Mouse (Mus musculus) heart, postnatal 0 days (tissue): ENCODE measurements around the gene Drg1. TPM values are rescaled to one million over a fixed set of nuclear protein-coding genes. Genes with fewer than 3 reads are reported as not detected.

ENCODE experiments used
- ATAC-seq: fragments of 200-750 bp; cut with Nextera tagmentation; 2 replicates; pipeline ENCODE4 v1.8.0; 2017; ENCODE audit warnings: low read depth, moderate number of reproducible peaks, moderate library complexity; ENCODE audit not compliant: insufficient read depth
- DNase-seq: peaks from one replicate; pipeline ENCODE4 v3.0.0-alpha.2; 2016; ENCODE audit warnings: low spot score
- H3K27ac ChIP-seq: fragments of 300-500 bp; sonication (generic); 2 replicates; pipeline ENCODE4 v1.5.1; 2014; ENCODE audit warnings: low read depth, mild to moderate bottlenecking
- H3K27me3 ChIP-seq: fragments of 300-500 bp; sonication (generic); 2 replicates; pipeline ENCODE4 v1.6.1; 2014; ENCODE audit warnings: low read length, mixed read lengths; ENCODE audit not compliant: control insufficient read depth, insufficient read depth
- H3K36me3 ChIP-seq: fragments of 300-500 bp; sonication (generic); replicated peaks from 2 replicates; pipeline ENCODE4 v1.6.1; 2014; ENCODE audit warnings: low read length, mixed read lengths; ENCODE audit not compliant: control insufficient read depth, insufficient read depth
- H3K4me1 ChIP-seq: fragments of 300-500 bp; sonication (generic); 2 replicates; pipeline ENCODE4 v1.6.1; 2014; ENCODE audit warnings: antibody characterized with exemption; ENCODE audit not compliant: control insufficient read depth, insufficient read depth
- H3K4me2 ChIP-seq: fragments of 300-500 bp; sonication (generic); 2 replicates; pipeline ENCODE4 v1.6.1; 2014; ENCODE audit warnings: low read depth, mild to moderate bottlenecking, low read length, moderate library complexity
- H3K4me3 ChIP-seq: fragments of 300-500 bp; sonication (generic); 2 replicates; pipeline ENCODE4 v1.5.1; 2014; ENCODE audit warnings: low read depth, low read length
- H3K9ac ChIP-seq: fragments of 300-500 bp; sonication (generic); replicated peaks from 2 replicates; pipeline ENCODE4 v1.6.1; 2014; ENCODE audit warnings: low read depth, low read length, mixed read lengths
- H3K9me3 ChIP-seq: fragments of 300-500 bp; sonication (generic); replicated peaks from 2 replicates; pipeline ENCODE4 v1.6.1; 2016; ENCODE audit warnings: low read length; ENCODE audit not compliant: control insufficient read depth
- CTCF ChIP-seq: IDR thresholded peaks from 2 replicates; pipeline ENCODE4 v1.5.1; 2016; ENCODE audit warnings: antibody characterized with exemption, control low read depth, low read depth
- EP300 ChIP-seq: IDR thresholded peaks from 2 replicates; pipeline ENCODE4 v1.6.1; 2016; ENCODE audit warnings: antibody characterized with exemption, low read depth
- WGBS: fragments of 180-500 bp; shearing (Covaris S2); extraction: QIAGEN DNeasy Blood & Tissue Kit; methylation state at CpG from one replicate; pipeline ENCODE4 v1.1.7; 2014; 5-methylcytosine and 5-hydroxymethylcytosine counted together
- polyA plus RNA-seq: library from polyadenylated mRNA; unstranded; fragments of >200 nt; fragmentation: Nextera tagmentation; extraction: Ambion mirVana; gene quantifications from 2 replicates; pipeline ENCODE4 v1.2.1, GENCODE M21; 2015
- total RNA-seq: library from RNA; depleted of rRNA; stranded (reverse); fragments of >200 nt; gene quantifications from 2 replicates; pipeline ENCODE4 v1.2.3, GENCODE M21; 2014; ENCODE audit warnings: low replicate concordance

The Drg1 gene
- total and polyA plus RNA-seq, 2 experiments from 2014 or later: 55.1 to 128 TPM

DNA sequence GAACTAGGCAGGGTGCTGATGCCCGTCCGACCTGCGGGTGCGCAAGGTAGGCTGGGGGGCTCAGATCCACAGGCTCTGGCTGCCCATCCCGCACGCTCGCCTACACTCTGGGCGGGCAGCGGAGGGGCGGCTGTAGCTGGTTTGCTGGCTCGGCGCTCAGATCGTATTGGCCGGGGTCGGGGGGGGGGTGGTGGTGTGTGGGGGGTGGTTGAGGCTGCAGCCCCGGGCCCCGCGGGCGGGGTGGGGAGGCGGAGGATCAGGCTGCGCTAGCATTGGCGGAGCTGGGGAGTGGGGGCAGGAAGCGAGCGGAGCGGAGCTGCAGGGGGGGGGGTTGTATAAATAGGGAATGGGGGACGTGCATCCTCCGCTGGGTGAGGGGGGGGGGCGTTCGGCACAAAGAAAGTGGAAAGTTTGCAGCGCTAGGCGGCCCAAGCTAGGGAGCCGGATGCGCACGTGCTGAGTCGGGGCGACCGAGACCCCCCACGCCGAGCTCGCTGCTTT, 23.1 kb upstream of the Drg1 start:
- H3K4me1 ChIP-seq: peaks cover 33% of the 10 kb centered on the region
- no peak for TF ChIP-seq CTCF
- no peak for TF ChIP-seq EP300

DNA sequence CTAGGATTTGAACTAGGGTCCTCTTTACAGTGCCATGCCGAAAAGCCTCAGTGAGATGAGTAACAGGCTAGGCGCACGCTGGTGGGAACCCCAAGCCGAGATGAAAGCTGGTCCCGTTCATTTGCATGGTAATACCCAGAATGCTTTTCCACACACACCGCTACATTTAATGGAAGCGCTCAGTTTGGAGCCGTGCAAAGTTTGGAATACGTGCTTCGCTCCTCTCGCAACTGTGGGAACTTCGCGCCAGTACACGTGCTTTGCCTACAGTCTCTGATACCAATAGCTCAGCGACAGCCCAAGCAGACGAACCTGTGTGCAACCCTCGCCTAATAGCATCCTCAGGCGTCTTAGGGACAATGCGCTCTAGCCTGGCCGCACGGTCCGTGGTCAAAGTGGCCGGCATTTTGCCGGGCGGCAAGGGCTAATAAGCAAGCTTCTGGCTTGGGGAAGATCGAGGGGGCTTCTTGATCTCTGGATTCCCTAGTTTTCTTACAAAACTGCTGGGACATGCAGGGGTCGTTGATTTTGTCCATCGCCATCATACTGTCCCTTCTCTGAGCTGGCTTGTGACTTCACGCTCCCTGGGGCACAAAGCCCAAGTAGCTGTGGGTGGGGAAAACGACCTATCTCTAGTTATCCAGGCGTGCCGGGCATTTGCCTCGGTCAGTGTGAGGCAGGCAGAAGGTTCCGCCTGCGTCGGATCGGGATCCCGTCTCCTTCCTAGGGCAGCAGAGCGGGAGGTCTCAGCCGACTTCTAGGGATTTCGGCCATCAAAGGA, 22.5 kb upstream of the Drg1 start, which contains the start of gene Patz1:
Gene Patz1 (plus strand): TSS at position 354 of the 781 bp plus-strand sequence.
- DNase-seq (peak; percentile 44), ATAC-seq (peak; percentile 21)
- peaks cover 32% of the 10 kb centered on the region for H3K4me1 ChIP-seq
- under 1% methylated on average over 41 of the region's 41 CpGs for WGBS
- H3K9ac ChIP-seq: peak within 1 kb of the TSS; percentile 69
- TF ChIP-seq CTCF (no peak), EP300 (no peak)
- H3K27me3 ChIP-seq: no peaks in the 10 kb centered on the region
- peaks cover 8% of the 10 kb centered on the region; the same call in 1 of the 2 replicates for H3K36me3 ChIP-seq
- H3K27ac ChIP-seq: peak within 1 kb of the TSS; percentile 98
- H3K4me3 ChIP-seq: peak within 1 kb of the TSS; percentile 68
- no peaks in the 10 kb centered on the region for H3K9me3 ChIP-seq
- H3K4me2 ChIP-seq: peak within 1 kb of the TSS; percentile 97

More for the DNA sequence above, 23.1 kb upstream of the Drg1 start:
- Histone ChIP-seq H3K27me3 (no peaks in the 10 kb centered on the region), H3K4me2 (peak overlapping the region; percentile 97), H3K9me3 (no peaks in the 10 kb centered on the region), H3K27ac (peak overlapping the region; percentile 98), H3K36me3 (peaks cover 14% of the 10 kb centered on the region), H3K9ac (peak overlapping the region; percentile 69), H3K4me3 (peak overlapping the region; percentile 68)
- DNase-seq (peak; percentile 85), ATAC-seq (peak; percentile 80)
- WGBS: 0% methylated on average over 17 of the region's 40 CpGs

DNA sequence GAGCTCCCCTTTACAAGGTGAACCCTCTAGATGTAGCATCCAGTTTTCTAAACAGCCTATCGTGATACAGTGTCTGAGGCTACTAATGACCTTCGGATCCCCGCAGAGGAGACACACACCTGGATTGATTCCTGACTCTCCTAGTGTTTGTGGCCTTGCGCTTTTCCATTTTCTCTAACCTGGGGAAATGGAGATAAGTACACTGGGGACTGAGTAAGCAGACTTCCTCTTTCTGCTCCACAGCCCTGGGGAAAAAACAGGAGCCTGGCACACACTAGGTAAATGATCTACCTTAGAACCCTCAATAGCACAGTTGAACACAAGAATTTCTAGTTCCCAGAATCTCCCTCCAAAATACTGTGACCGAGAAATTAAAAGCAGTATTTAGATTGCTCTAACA, 21.7 kb upstream of the Drg1 start:
- DNase-seq: no peak
- WGBS: 71% methylated on average over 5 of the region's 5 CpGs
- H3K4me3 ChIP-seq: no peak overlapping the region
- no peaks in the 10 kb centered on the region for H3K36me3 ChIP-seq
- ATAC-seq: no peak
- no peaks in the 10 kb centered on the region for H3K27me3 ChIP-seq
- peak overlapping the region; percentile 97 for H3K4me2 ChIP-seq
- TF ChIP-seq EP300: no peak
- TF ChIP-seq CTCF: no peak
- H3K27ac ChIP-seq: peak overlapping the region; percentile 98; the same call in 1 of the 2 replicates
- peak overlapping the region; percentile 69; the same call in 1 of the 2 replicates for H3K9ac ChIP-seq
- H3K4me1 ChIP-seq: peaks cover 24% of the 10 kb centered on the region
- no peaks in the 10 kb centered on the region for H3K9me3 ChIP-seq

DNA sequence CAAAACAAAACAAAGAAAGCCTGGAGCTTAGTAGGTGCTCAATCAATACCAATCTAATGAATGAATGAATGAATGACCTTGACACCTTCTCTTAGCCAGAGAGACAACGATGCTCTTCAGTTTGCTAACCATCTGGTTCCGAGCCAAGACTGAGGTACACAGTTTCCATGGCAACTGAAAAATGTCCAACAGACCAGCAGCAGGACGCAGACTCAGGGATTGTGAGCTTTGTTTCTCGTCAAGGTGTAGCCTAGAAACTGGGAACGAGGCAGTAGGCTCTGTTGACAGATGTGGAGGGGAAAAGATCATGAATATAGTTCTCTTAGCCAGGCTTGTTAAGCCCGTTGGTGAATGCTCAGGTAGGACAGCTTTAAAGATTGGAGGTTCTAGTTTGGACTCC, 20.9 kb upstream of the Drg1 start:
- no peaks in the 10 kb centered on the region for H3K27me3 ChIP-seq
- H3K9ac ChIP-seq: no peak overlapping the region
- no peak overlapping the region for H3K4me2 ChIP-seq
- DNase-seq: no peak
- ATAC-seq: no peak
- TF ChIP-seq EP300 (no peak), CTCF (no peak)
- WGBS: 63% methylated on average over 6 of the region's 6 CpGs
- H3K4me1 ChIP-seq: peaks cover 16% of the 10 kb centered on the region
- no peak overlapping the region for H3K4me3 ChIP-seq
- no peak overlapping the region for H3K27ac ChIP-seq
- no peaks in the 10 kb centered on the region for H3K9me3 ChIP-seq
- H3K36me3 ChIP-seq: no peaks in the 10 kb centered on the region

DNA sequence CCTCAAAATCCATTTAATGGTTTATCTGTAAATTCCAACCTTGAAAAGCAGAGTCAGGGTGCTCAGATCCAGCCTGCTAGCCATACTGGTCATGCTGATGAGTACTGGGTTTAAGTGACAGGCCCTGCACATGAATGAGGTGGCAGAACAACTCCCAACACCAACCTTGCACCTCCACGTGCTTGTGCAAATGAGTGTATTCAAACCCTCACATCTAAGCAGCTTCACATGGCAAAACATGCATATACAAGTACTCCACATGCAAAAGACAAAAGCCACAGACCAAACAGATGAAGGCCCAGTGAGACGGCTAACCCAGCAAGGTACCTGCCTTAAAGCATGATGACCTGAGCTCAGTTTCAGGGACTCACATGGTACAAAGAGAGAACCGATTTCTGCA, 19.7 kb upstream of the Drg1 start:
- no peak for ATAC-seq
- no peak overlapping the region for H3K27ac ChIP-seq
- H3K4me1 ChIP-seq: peaks cover 5% of the 10 kb centered on the region
- TF ChIP-seq CTCF (no peak), EP300 (no peak)
- H3K36me3 ChIP-seq: no peaks in the 10 kb centered on the region
- no peak overlapping the region for H3K9ac ChIP-seq
- H3K4me3 ChIP-seq: no peak overlapping the region
- no peak for DNase-seq
- H3K4me2 ChIP-seq: no peak overlapping the region
- H3K9me3 ChIP-seq: peaks cover 7% of the 10 kb centered on the region
- 75% methylated on average over 3 of the region's 3 CpGs for WGBS
- H3K27me3 ChIP-seq: no peaks in the 10 kb centered on the region
